Mouse (Mus musculus) retina, postnatal 7 days (tissue): ENCODE data around the gene Xpnpep1.

ENCODE experiments used
- DNase-seq: peaks from one replicate; pipeline ENCODE4 v3.0.0-alpha.2; 2012; ENCODE audit warnings: low read depth, low spot score

The Xpnpep1 gene

DNA sequence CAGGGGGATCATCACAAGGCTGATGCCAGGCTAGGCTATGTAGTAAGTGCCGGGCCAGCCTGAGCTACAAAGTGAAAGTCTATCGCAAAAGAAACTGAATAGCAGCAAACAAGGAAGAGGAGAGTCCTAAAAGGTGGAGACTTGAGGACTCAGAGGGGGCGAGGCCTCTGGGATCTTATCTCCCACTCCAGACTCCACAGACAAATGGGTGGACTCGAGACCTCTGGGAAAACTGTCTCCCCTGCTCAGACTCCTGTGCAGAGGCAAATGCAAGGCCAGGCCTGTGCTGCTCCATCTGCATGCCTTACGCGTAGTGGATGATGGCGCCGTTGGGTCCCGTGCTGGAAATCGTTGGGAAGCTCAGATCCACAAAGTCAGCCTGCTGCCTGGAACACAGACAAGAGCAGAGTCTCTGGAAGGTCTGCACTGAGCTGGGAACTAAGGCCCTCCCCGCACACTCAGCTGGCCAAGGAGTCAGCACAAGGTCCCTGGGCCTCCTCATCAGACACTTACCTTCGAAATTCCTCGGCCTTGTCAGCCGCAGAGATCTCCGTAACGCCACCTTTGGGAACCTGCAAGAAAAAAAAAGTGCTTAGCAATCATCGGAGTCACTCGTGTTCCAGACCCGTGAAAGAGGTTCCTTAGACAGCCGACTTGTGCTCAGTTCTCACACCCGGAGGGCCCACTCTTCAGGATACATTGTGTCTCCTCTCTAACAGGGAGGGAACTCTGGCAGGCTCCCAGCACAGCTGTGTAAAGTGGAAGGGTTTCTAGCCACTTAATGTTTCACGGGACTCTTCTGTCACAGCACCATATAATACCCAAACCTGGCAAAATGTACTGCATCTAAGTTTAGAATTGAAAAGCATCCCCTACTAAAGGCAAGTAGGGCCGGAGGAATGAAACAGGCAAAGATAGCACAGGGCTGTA lies 37.6 kb downstream of the Xpnpep1 start:
- no peak for DNase-seq

DNA sequence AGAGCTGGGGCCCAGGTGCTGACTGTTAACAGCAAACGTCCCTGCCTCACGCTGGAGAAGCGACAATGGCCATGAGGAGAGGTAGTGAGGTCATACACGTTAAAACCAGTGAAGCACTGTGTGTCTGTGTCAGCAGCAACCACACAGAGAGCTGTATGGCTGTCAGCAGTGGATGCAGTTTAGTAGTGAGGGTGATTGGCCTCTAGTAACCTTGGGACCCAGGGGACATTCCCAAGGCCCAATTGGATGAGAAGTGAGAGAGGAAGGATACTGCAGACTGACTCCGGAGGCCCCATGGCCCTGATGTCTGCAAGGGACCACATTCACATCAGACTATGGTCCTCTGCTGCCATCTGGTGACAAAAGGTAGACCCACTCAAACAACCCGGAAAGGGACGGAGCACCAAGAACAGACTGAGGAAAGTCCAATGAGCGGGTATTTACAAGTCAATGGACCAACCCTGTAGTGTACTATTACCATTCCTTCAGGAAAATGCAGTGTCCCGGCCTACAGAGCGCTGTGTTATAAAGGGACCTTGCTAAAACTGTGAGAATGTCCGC lies 47.1 kb downstream of the Xpnpep1 start:
- peak; percentile 34 for DNase-seq

DNA sequence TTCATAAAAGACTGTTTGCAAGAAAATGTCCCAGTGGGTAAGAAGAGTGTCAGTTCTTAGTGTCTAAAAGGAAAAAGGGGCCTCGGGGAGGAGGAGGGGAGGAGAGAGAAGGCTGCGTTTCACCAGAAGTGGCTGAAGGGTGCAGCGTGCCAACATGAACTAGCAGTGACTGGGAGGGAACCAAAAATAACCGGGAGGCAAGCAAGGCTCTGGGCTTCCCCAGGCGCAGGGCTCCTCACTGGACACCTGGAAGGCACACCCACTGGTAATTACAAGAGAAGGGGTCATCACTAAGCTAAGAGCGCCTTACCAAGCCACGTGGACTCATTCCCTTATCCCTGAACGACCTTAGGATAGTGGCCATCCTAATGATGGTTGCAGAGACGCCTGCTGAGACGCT lies 48.1 kb downstream of the Xpnpep1 start:
- DNase-seq: no peak

DNA sequence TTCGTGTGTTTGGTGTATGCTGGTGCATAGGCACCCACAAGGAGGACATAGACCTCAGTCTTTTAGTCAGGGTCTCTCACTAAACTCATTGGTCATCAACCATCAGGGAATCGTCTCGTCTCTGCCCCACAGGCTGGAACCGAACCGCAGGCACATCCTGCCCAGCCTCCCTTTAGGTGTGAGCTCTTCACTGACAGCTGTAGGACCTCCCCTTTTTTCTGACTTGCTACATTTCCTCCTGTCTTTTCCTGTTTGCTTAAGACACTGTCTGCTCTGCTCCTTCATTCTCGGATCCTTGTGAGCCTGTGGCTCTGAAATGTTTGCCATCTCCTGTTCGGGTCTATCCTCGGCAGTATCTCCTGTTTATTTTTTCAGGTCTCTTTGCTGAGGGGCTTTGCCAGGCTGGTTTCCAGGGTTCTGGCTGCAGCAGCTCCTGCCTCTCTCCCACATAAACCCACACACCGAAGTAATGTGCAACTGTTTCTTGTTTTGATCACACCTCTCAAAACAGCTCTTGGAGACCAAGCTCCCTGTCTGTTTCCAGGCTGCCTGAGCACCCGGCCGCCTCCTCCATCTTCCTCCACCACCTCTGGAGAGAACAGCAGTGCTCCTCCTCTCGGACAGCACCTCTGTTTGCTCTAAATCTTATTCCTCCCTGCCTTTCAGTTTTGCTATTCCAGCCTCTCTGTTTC lies 60.8 kb downstream of the Xpnpep1 start:
- no peak for DNase-seq

DNA sequence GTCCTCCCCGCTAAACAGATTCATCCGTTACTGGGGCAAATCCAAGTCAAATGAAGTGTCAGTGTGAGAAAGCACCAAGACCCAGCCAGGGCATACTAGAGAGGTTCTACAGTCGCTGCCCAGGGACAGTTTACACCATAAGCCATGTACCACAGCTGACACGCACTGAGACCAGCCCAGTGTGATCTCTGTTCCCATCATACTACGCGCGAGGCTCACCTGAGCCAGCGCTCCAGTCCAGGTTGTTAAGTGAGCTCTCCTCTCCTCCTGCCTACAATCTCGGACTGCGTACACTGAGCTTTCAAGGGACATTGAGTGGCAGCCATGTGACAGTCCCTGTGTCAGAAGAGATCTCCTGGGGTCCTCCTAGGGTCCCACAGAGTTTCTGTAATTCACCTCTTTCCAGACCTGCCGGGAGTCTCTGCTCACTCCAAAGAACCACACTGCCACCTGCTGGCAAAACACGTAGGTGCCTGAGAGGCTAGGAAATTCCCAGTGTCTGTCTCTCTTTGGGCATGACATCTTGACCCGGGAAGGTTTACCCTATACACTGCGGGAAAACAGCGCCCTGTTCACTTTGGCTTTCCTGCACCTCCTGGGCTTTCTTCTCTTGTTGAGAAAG lies 64.3 kb downstream of the Xpnpep1 start:
- DNase-seq: peak; percentile 50

DNA sequence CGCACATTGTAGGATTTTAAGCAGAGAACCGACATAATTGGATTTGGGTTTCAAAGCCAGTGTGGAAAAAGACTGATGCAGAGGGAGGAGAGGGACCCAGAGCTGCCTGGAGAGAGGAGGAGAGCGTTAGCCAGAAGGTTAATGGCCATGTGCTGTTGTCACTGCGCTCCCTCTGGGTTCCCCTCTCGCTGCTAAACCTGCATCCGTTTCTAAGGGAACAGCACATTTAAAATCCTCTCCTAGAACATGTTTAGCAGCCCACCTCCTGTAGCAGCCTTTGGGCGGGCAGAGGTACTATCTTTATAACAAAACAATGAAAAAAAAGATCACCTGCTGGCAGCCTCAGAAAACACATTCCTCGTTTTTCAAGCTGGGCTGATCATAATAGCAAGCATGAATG lies 73.7 kb downstream of the Xpnpep1 start:
- DNase-seq: no peak

DNA sequence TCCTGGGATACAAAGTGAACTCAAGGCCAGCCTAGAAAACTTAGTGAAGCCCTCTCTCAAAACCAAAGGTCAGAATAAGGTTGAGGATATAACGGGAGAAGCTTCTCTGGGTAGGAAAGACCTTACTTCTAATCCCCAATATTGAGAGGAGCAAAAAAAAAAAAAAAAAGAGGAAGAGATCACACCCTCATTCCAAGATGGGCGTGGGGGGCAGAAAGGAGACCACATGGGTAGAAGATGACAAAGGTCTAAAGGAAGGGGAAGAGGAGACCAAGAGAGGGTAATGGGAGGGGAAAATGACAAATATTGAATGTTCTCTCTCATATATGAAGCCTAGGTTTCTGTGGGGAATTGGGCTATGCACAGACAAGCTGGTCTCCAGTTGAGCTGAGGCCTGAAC lies 77.3 kb downstream of the Xpnpep1 start:
- no peak for DNase-seq

DNA sequence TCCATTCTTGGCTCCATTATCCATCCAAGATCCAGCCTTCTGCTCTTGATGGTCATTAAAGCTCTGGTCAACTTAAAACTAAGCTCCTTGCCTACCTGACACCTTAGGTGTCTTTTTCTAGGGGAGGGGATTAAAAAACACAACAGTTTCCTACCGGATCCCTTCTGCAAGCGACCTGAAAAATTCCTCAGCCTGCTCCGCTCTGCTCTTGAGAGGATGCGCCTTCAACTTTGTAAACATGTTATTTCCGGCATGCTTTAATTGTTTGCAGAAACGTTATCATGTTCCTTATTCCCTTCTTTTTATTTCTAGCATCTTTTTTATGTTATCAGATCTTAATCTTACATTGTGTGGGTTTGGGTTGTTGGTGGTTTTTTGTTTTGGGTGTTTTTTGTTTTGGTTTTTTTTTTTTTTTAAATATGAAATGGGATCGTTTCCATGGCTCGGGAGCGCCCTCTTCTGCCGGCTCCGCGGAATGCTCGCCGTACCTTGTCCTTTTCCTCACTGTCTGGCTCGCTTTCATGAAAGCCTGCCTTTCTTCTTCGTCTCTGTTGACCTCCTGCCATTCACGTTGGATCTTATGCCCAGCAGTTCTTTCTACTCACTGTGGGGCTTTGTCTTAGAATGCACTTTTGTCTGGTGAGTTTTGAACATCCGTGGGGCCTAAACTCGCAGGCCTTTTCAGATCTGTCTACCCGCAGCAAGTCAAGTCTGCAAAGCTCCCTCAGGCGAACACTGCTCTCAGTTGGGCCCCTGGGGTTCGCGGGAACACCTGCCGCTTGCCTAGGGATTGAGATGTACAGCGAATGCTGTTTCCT lies 117.1 kb downstream of the Xpnpep1 start:
- peak; percentile 24 for DNase-seq

DNA sequence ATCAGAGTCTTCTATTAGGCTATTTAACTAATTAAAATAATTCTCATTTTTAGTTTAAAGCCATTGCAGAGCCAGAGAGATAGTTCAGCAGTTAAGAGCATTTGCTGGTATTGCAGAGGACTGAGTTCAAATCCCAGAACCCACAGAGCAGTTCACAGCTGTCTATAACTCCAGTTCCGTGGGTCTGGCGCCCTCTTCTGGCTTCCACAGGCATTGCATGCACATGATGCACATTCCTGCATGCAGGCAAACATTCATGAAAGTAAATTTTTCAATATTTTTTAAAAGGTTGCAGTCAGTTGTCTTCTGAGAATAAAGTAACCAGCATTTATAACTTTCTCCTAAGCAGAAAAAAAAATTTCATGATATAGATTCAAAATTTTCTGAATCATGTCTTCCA lies 135.8 kb downstream of the Xpnpep1 start:
- DNase-seq: no peak

DNA sequence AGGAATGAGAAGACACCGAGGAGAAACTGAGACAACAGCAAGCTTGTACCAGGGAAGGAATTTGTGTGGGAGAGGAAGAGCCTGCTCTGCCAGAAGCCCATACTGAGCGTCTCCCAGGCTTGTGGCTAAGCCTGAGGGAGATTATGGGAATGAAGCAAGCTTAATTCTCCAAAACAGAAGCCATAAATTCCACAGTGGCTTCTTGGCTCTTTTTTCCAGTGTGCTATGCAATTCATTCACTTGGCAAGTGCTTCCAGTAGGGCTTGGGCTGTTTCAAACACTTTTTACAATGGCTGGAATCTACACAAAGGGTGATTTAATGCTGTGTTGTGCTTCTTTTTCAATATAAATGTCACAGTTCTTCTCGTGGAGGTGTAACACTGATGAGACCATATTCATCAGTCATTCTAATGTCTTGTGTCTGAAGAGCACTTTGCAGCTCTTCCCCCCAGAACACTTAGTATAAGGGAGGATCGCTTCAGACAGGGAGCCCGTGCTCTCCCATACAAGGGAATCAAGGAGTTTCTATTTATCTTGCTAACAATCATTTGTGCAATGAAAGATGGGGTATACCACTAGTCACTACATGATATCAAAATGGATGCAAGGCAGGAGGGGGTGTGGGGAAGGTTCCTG lies 148.1 kb downstream of the Xpnpep1 start:
- DNase-seq: no peak
